Mouse (Mus musculus) stomach, postnatal 0 days (tissue): ENCODE results near the gene Utp6.

Source experiments
- CTCF ChIP-seq: IDR thresholded peaks from 2 replicates; pipeline ENCODE4 v1.5.1; 2016; ENCODE audit warnings: antibody characterized with exemption, low read depth, mild to moderate bottlenecking, moderate library complexity
- EP300 ChIP-seq: optimal IDR thresholded peaks from 2 replicates; pipeline ENCODE3; 2016; ENCODE audit warnings: antibody characterized with exemption

DNA sequence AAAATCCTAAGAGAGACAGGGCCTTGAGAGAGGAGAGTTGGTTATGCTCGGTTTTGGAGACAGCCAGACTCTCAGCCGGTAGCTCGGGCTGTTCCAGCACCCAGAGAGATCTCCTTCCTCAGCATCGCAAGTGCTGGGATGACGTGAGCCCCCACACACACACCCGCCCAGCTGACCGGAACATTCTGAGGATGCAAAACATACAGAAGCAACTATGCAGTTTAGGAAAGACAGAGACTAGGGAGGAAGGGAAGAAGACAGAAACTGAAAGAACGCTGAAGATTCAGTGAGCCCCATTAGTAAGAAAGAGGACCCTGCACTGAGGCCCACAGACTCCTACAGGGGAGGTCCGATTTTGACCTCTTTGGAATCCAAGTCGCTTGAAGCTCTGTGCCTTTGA lies 5.6 kb upstream of the Utp6 start:
- TF ChIP-seq CTCF: no peak
- TF ChIP-seq EP300: no peak
